Mouse (Mus musculus) forebrain, embryonic 11.5 days (tissue): ENCODE results near the gene Ubl7. TPM values are rescaled to one million over a fixed set of nuclear protein-coding genes. Genes with fewer than 3 reads are reported as not detected.

Experiments used
- ATAC-seq: fragments of 200-750 bp; cut with Nextera tagmentation; replicated peaks from 2 replicates; pipeline ENCODE4 v1.8.0; 2017; ENCODE audit warnings: moderate TSS enrichment; ENCODE audit not compliant: low FRiP score
- DNase-seq: peaks from one replicate; pipeline ENCODE4 v3.0.0-alpha.2; 2017; ENCODE audit warnings: low spot score
- H3K27ac ChIP-seq: fragments of 300-500 bp; sonication (generic); 2 replicates; pipeline ENCODE4 v1.5.1; 2014; ENCODE audit warnings: low read depth, low read length
- H3K27me3 ChIP-seq: fragments of 300-500 bp; sonication (generic); 2 replicates; pipeline ENCODE4 v1.6.1; 2014; ENCODE audit warnings: mild to moderate bottlenecking, low read length, mixed read lengths; ENCODE audit not compliant: control insufficient read depth, insufficient read depth
- H3K36me3 ChIP-seq: fragments of 300-500 bp; sonication (generic); 2 replicates; pipeline ENCODE4 v1.6.1; 2014; ENCODE audit warnings: mild to moderate bottlenecking, low read length, moderate library complexity, mixed read lengths; ENCODE audit not compliant: control insufficient read depth, insufficient read depth
- H3K4me1 ChIP-seq: fragments of 300-500 bp; sonication (generic); replicated peaks from 2 replicates; pipeline ENCODE4 v1.6.1; 2014; ENCODE audit warnings: low read length, mixed read lengths; ENCODE audit not compliant: control insufficient read depth, insufficient read depth
- H3K4me2 ChIP-seq: fragments of 300-500 bp; sonication (generic); 2 replicates; pipeline ENCODE4 v1.6.1; 2014; ENCODE audit warnings: low read depth, mild to moderate bottlenecking, low read length, moderate library complexity, mixed read lengths; ENCODE audit not compliant: severe bottlenecking
- H3K4me3 ChIP-seq: fragments of 300-500 bp; sonication (generic); 2 replicates; pipeline ENCODE4 v1.5.1; 2014; ENCODE audit warnings: low read depth, low read length
- H3K9ac ChIP-seq: fragments of 300-500 bp; sonication (generic); 2 replicates; pipeline ENCODE4 v1.6.1; 2014; ENCODE audit warnings: low read length
- H3K9me3 ChIP-seq: fragments of 300-500 bp; sonication (generic); 2 replicates; pipeline ENCODE4 v1.6.1; 2016; ENCODE audit warnings: low read length, mixed read lengths; ENCODE audit not compliant: control insufficient read depth
- WGBS: fragments of 180-500 bp; shearing (Covaris S2); extraction: QIAGEN DNeasy Blood & Tissue Kit; methylation state at CpG from one replicate; pipeline ENCODE4 v1.1.7; 2014; 5-methylcytosine and 5-hydroxymethylcytosine counted together
- polyA plus RNA-seq: library from polyadenylated mRNA; unstranded; fragments of >200 nt; fragmentation: Nextera tagmentation; extraction: Ambion mirVana; gene quantifications from 2 replicates; pipeline ENCODE4 v1.2.1, GENCODE M21; 2014

The Ubl7 gene
- polyA plus RNA-seq, 1 experiment from 2014 or later: 114 TPM

DNA sequence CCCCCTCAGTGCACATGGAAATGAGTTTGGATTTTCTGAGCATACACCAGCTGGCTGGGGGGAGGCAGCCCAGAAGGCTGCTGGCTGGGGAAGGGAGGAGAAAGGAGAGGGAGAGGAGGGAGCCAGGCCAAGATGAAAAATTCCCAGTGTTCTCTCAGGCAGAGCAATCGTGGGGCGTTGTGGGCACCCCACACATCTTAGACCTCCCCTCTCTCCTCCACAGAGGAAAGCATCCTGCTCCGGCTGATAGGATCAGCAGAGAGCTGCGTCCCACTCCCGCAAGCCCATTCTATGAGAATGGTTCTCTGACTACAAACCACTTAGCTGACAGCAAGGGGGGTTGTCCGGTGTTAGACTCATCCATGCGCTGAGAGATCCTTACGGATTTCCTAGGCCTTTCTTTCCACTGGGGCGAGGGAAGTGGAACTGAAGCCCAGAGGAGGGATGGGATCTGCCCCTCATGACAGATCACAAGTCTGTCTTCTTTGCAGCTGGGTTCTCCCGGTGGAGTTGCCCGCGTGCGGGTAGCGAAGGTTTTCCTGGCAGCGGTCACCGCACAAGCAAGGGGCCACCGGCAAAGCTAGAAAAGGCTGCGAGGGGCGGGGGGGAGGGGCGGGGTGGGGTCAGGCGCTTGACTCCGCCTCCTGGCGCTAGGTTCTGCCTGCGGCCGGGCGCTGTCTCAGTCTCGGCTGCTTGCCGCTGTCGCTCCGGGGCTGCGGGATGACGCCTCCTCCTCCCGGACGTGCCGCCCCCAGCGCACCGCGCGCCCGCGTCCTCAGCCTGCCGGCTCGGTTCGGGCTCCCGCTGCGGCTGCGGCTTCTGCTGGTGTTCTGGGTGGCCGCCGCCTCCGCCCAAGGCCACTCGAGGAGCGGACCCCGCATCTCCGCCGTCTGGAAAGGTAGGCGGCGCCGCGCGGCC lies 28.9 kb downstream of the Ubl7 start, which contains the start of gene Sema7a:
Gene Sema7a (plus strand): TSS at position 682 of the 918 bp plus-strand sequence.
- peak within 1 kb of the TSS; percentile 6; the same call in 1 of the 2 replicates for H3K27ac ChIP-seq
- peak; percentile 81 for ATAC-seq
- WGBS: 2% methylated on average over 60 of the region's 60 CpGs
- H3K4me2 ChIP-seq: peak within 1 kb of the TSS; percentile 99
- H3K27me3 ChIP-seq: peaks cover 22% of the 10 kb centered on the region
- peak; percentile 91 for DNase-seq
- H3K9me3 ChIP-seq: no peaks in the 10 kb centered on the region
- H3K4me1 ChIP-seq: peaks cover 13% of the 10 kb centered on the region
- peak within 1 kb of the TSS; percentile 78 for H3K4me3 ChIP-seq
- no peaks in the 10 kb centered on the region for H3K36me3 ChIP-seq
- peak within 1 kb of the TSS; percentile 78 for H3K9ac ChIP-seq

DNA sequence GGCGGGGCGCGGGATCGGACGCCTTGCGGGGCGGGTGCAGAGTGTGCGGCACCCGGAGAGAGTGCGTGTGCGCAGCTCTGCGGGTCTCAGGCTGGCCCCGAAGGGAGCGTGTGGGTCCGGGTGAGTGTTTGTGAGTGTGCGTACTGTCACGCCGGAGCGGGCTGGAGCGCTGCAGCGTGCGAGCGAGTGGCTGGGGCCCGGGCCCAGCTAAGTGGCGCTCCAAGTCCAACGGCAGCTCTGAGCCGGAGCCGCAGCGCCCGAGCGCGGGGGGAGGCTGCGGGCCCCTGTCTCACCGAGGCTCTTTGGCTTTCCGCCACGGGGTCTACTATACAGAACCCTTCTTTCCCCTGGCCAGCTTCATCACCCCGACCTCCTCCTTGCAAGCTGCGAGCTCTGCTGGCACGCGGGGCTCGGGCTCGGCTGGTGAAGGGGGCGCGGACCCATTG lies 29.6 kb downstream of the Ubl7 start:
- ATAC-seq (peak; percentile 60), DNase-seq (peak; percentile 76)
- peak overlapping the region; percentile 78 for H3K4me3 ChIP-seq
- H3K9ac ChIP-seq: peak overlapping the region; percentile 78
- H3K27ac ChIP-seq: peak overlapping the region; percentile 6; the same call in 1 of the 2 replicates
- under 1% methylated on average over 44 of the region's 44 CpGs for WGBS
- peaks cover 13% of the 10 kb centered on the region for H3K4me1 ChIP-seq
- no peaks in the 10 kb centered on the region for H3K36me3 ChIP-seq
- H3K9me3 ChIP-seq: no peaks in the 10 kb centered on the region
- H3K27me3 ChIP-seq: peaks cover 22% of the 10 kb centered on the region
- H3K4me2 ChIP-seq: peak overlapping the region; percentile 99

DNA sequence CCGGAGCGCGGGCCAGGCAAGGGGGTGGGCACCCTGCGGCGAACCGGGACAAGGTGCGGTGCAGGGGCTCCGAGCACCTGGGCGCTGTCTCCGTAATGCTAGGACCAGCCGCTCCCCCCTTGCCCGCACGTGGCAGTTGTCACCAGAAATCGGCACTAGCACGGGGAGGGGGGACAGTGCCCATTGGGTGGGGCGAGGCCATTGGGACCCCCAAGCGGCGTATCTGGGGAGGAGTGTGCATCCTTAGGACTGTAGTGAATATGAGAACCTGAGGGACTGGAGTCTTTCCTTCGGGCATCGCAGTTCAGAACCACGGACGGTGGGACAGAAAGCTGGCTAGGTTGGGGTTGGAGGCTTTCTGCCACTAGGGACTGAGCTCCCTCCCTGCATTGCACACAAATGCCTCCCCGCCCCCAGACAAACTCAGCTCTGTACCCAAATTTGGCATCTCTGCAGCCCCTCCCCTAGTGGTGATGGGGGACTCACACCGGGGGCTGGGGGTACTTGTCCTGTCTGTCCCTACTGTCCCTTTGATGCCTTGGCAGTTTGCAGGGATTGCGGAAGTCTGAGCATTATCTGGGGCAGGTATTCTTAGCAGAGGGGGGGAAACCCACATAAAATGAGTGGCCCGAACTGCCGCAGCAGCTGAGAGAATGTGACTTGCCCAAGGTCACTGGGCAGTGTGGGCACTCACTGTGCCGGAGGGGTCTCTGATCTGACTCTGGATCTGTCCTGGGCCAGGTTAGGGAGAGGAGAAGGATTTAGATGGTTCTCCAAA lies 30.3 kb downstream of the Ubl7 start:
- Histone ChIP-seq H3K36me3 (no peaks in the 10 kb centered on the region), H3K27me3 (peaks cover 22% of the 10 kb centered on the region), H3K9me3 (no peaks in the 10 kb centered on the region), H3K4me3 (peak overlapping the region; percentile 78), H3K4me2 (peak overlapping the region; percentile 99), H3K4me1 (peaks cover 15% of the 10 kb centered on the region), H3K27ac (0 out of 2 replicates have a peak overlapping the region, but pooled peaks have one; percentile 6), H3K9ac (peak overlapping the region; percentile 78)
- peak; percentile 16; the same call in 1 of the 2 replicates for ATAC-seq
- DNase-seq: no peak
- 7% methylated on average over 28 of the region's 28 CpGs for WGBS

GRCm38 (mm10) chr9:57942039-57942438 lies 31.3 kb downstream of the Ubl7 start:
- 80% methylated on average over 2 of the region's 2 CpGs for WGBS
- DNase-seq (no peak), ATAC-seq (no peak)
- Histone ChIP-seq H3K27ac (no peak overlapping the region), H3K9me3 (no peaks in the 10 kb centered on the region), H3K4me2 (no peak overlapping the region), H3K4me3 (no peak overlapping the region), H3K9ac (no peak overlapping the region), H3K36me3 (no peaks in the 10 kb centered on the region), H3K4me1 (peaks cover 15% of the 10 kb centered on the region), H3K27me3 (peaks cover 22% of the 10 kb centered on the region)

GRCm38 (mm10) chr9:57943067-57943466 lies 32.3 kb downstream of the Ubl7 start:
- Histone ChIP-seq H3K4me2 (no peak overlapping the region), H3K9me3 (no peaks in the 10 kb centered on the region), H3K4me1 (peaks cover 13% of the 10 kb centered on the region), H3K9ac (no peak overlapping the region), H3K27me3 (peaks cover 22% of the 10 kb centered on the region), H3K27ac (no peak overlapping the region), H3K4me3 (no peak overlapping the region), H3K36me3 (no peaks in the 10 kb centered on the region)
- ATAC-seq (no peak), DNase-seq (no peak)
- WGBS: 40% methylated on average over 2 of the region's 2 CpGs

- WGBS: 29% methylated on average over 5 of the region's 5 CpGs
- peaks cover 11% of the 10 kb centered on the region for H3K4me1 ChIP-seq
- H3K27me3 ChIP-seq: peaks cover 17% of the 10 kb centered on the region
- H3K9me3 ChIP-seq: no peaks in the 10 kb centered on the region
- H3K4me2 ChIP-seq: no peak overlapping the region
- no peak overlapping the region for H3K9ac ChIP-seq
- DNase-seq (peak; percentile 81), ATAC-seq (no peak)
- no peaks in the 10 kb centered on the region for H3K36me3 ChIP-seq
- H3K4me3 ChIP-seq: no peak overlapping the region
- H3K27ac ChIP-seq: no peak overlapping the region
These were observed 33.8 kb downstream of the Ubl7 start for GRCm38 (mm10) chr9:57944572-57944971.

DNA sequence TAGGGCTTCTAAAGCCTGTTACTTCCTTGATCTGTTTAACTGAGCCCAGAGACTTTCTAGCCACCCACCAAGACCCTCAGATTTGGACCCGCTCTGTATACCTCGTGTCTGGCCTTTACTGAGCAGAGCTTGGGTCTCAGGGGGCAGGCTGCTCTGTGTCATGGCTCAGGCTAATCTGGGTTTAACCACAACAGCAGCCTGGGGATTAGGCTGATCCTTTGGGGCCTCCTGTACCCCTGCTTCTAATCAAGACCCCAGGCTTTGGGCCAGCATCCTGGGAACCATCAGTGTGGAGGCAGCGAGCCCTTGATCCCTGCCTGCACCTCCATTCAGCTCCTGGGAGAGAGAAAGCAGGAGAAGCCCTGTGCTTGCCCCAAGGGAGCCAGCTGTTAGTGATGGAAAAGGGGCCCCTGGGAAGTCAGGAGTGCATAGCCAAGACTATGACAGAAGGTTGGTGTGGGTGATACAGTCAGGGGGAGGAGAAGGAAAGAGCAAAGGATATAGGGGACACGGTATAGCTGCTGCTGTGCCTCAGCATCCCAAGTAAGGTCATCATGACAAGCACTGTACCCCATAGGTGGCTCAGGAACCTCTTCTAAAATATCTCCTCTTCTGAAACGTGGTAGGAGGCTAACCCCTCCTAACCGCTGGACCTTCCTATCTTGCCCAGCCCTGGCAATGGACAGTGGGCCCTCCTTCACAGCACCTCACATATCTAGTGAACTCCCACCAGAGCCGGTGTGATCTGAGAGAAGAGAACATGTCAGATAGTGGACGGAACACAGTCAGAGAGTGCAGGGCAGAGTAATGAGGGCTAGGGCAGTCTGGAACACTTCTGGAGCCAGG lies 35.2 kb downstream of the Ubl7 start:
- no peaks in the 10 kb centered on the region for H3K36me3 ChIP-seq
- 62% methylated on average over 8 of the region's 8 CpGs for WGBS
- ATAC-seq (no peak), DNase-seq (no peak)
- H3K27me3 ChIP-seq: peaks cover 11% of the 10 kb centered on the region
- H3K4me3 ChIP-seq: no peak overlapping the region
- no peak overlapping the region for H3K27ac ChIP-seq
- H3K4me1 ChIP-seq: peaks cover 19% of the 10 kb centered on the region
- H3K4me2 ChIP-seq: no peak overlapping the region
- H3K9me3 ChIP-seq: no peaks in the 10 kb centered on the region
- H3K9ac ChIP-seq: no peak overlapping the region
